Mouse (Mus musculus): ENCODE data around the gene Nufip1. TPM values are rescaled to one million over a fixed set of nuclear protein-coding genes. Genes with fewer than 3 reads are reported as not detected.
"Not testable (repeated sequence)": the region's sequence is repeated elsewhere in the genome, so short reads cannot be mapped to it uniquely, and the experiment has no call there.

Gene Nufip1
- total RNA-seq, 1 experiment, result 13.8 TPM

- Histone ChIP-seq H3K4me1 (ENCODE audit: control insufficient read depth in 2 of 2, insufficient read depth in 2 of 2, low read length in 2 of 2, poor library complexity in 1 of 2) (peaks cover 0 to 5% of the 10 kb centered on the region in 2 experiments; a peak in 1 of 4 replicates), H3K4me3 (ENCODE audit: insufficient read depth in 1 of 2, low read depth in 1 of 2, low read length in 2 of 2, poor library complexity in 1 of 2, severe bottlenecking in 1 of 2) (peak overlapping the region; percentile 72 to 87), H3K36me3 (ENCODE audit: control insufficient read depth, insufficient read depth, low read length, poor library complexity, severe bottlenecking) (no peaks in the 10 kb centered on the region), H3K9ac (ENCODE audit: insufficient read depth, low read depth, low read length, poor library complexity, severe bottlenecking) (peak overlapping the region; percentile 93), H3K27ac (ENCODE audit: insufficient read depth, low read depth, low read length, poor library complexity, severe bottlenecking) (peak overlapping the region; percentile 92), H3K9me3 (ENCODE audit: control insufficient read depth, insufficient read depth, low read depth, low read length) (no peaks in the 10 kb centered on the region)
- in situ Hi-C loops (cut with MboI; ENCODE audit: low sequenced_read_pairs in 2 of 2, unreplicated experiment in 2 of 2), result loop anchor here (10.0 to 25.0 kb wide), 2 partner anchors 310 to 312 kb away; no protein-coding TSS in a partner anchor
- TF ChIP-seq CHD2 (IDR thresholded peaks at IDR 0.05; ENCODE audit: low read depth, low read length) (no peak), HCFC1 (IDR thresholded peaks at IDR 0.05; ENCODE audit: borderline replicate concordance, insufficient read depth, low read length) (0 out of 2 replicates have a peak, but pooled peaks have one; percentile 7), ZNF384 (IDR thresholded peaks at IDR 0.05; ENCODE audit: low read depth, low read length) (no peak), MAFK (IDR thresholded peaks at IDR 0.05; ENCODE audit: insufficient read depth, low read depth, low read length) (peak; percentile 92)
- DNase-seq (ENCODE audit: low read depth, low spot score), result peak; percentile 94
Measured at GRCm38 (mm10) chr14:76152162-76153002, 41.7 kb downstream of the Nufip1 start.

GRCm38 (mm10) chr14:76153003-76153675 is 42.4 kb downstream of the Nufip1 start:
- Histone ChIP-seq H3K4me1 (ENCODE audit: control insufficient read depth in 2 of 2, insufficient read depth in 2 of 2, low read length in 2 of 2, poor library complexity in 1 of 2) (peaks cover 0 to 5% of the 10 kb centered on the region in 2 experiments; a peak in 1 of 4 replicates), H3K9me3 (ENCODE audit: control insufficient read depth, insufficient read depth, low read depth, low read length) (no peaks in the 10 kb centered on the region), H3K36me3 (ENCODE audit: control insufficient read depth, insufficient read depth, low read length, poor library complexity, severe bottlenecking) (no peaks in the 10 kb centered on the region), H3K27ac (ENCODE audit: insufficient read depth, low read depth, low read length, poor library complexity, severe bottlenecking) (peak overlapping the region; percentile 37; the same call in 1 of the 2 replicates), H3K9ac (ENCODE audit: insufficient read depth, low read depth, low read length, poor library complexity, severe bottlenecking) (peak overlapping the region; percentile 66), H3K4me3 (ENCODE audit: insufficient read depth in 1 of 2, low read depth in 1 of 2, low read length in 2 of 2, poor library complexity in 1 of 2, severe bottlenecking in 1 of 2) (peak overlapping the region; percentile 61)
- no peak for DNase-seq (ENCODE audit: low read depth, low spot score)
- in situ Hi-C loops (cut with MboI; ENCODE audit: low sequenced_read_pairs in 2 of 2, unreplicated experiment in 2 of 2), result loop anchor here (10.0 to 25.0 kb wide), 2 partner anchors 309 to 312 kb away; no protein-coding TSS in a partner anchor
- no peak for TF ChIP-seq ZNF384 (IDR thresholded peaks at IDR 0.05; ENCODE audit: low read depth, low read length)
- TF ChIP-seq ZC3H11A (IDR thresholded peaks at IDR 0.05; ENCODE audit: borderline replicate concordance, low read depth, low read length), result no peak
- no peak for TF ChIP-seq HCFC1 (IDR thresholded peaks at IDR 0.05; ENCODE audit: borderline replicate concordance, insufficient read depth, low read length)
- TF ChIP-seq CHD2 (IDR thresholded peaks at IDR 0.05; ENCODE audit: low read depth, low read length), result no peak
- TF ChIP-seq MAFK (IDR thresholded peaks at IDR 0.05; ENCODE audit: insufficient read depth, low read depth, low read length), result no peak

GRCm38 (mm10) chr14:76153828-76154227 is 43.1 kb downstream of the Nufip1 start:
- H3K4me1 ChIP-seq (ENCODE audit: control insufficient read depth in 2 of 2, insufficient read depth in 2 of 2, low read length in 2 of 2, poor library complexity in 1 of 2), result peaks cover 0 to 5% of the 10 kb centered on the region in 2 experiments; a peak in 1 of 4 replicates
- no peaks in the 10 kb centered on the region for H3K36me3 ChIP-seq (ENCODE audit: control insufficient read depth, insufficient read depth, low read length, poor library complexity, severe bottlenecking)
- peak overlapping the region in 1 of 2 experiments; percentile 61; a peak in 2 of 4 replicates for H3K4me3 ChIP-seq (ENCODE audit: insufficient read depth in 1 of 2, low read depth in 1 of 2, low read length in 2 of 2, poor library complexity in 1 of 2, severe bottlenecking in 1 of 2)
- in situ Hi-C loops (cut with MboI; ENCODE audit: low sequenced_read_pairs in 2 of 2, unreplicated experiment in 2 of 2), result loop anchor here (10.0 to 25.0 kb wide), 2 partner anchors 308 to 311 kb away; no protein-coding TSS in a partner anchor
- no peak for DNase-seq (ENCODE audit: low read depth, low spot score)
- H3K9ac ChIP-seq (ENCODE audit: insufficient read depth, low read depth, low read length, poor library complexity, severe bottlenecking), result no peak overlapping the region
- H3K27ac ChIP-seq (ENCODE audit: insufficient read depth, low read depth, low read length, poor library complexity, severe bottlenecking), result no peak overlapping the region
- TF ChIP-seq ZC3H11A (IDR thresholded peaks at IDR 0.05; ENCODE audit: borderline replicate concordance, low read depth, low read length) (no peak), MAFK (IDR thresholded peaks at IDR 0.05; ENCODE audit: insufficient read depth, low read depth, low read length) (no peak), ZNF384 (IDR thresholded peaks at IDR 0.05; ENCODE audit: low read depth, low read length) (no peak), HCFC1 (IDR thresholded peaks at IDR 0.05; ENCODE audit: borderline replicate concordance, insufficient read depth, low read length) (no peak), CHD2 (IDR thresholded peaks at IDR 0.05; ENCODE audit: low read depth, low read length) (no peak)
- no peaks in the 10 kb centered on the region for H3K9me3 ChIP-seq (ENCODE audit: control insufficient read depth, insufficient read depth, low read depth, low read length)

- no peaks in the 10 kb centered on the region for H3K9me3 ChIP-seq (ENCODE audit: control insufficient read depth, insufficient read depth, low read depth, low read length)
- no peak for DNase-seq (ENCODE audit: low read depth, low spot score)
- H3K9ac ChIP-seq (ENCODE audit: insufficient read depth, low read depth, low read length, poor library complexity, severe bottlenecking), result no peak overlapping the region
- H3K4me3 ChIP-seq (ENCODE audit: insufficient read depth in 1 of 2, low read depth in 1 of 2, low read length in 2 of 2, poor library complexity in 1 of 2, severe bottlenecking in 1 of 2), result no peak overlapping the region
- TF ChIP-seq CHD2 (IDR thresholded peaks at IDR 0.05; ENCODE audit: low read depth, low read length), result no peak
- TF ChIP-seq HCFC1 (IDR thresholded peaks at IDR 0.05; ENCODE audit: borderline replicate concordance, insufficient read depth, low read length), result no peak
- TF ChIP-seq ZNF384 (IDR thresholded peaks at IDR 0.05; ENCODE audit: low read depth, low read length), result no peak
- no peak for TF ChIP-seq MAFK (IDR thresholded peaks at IDR 0.05; ENCODE audit: insufficient read depth, low read depth, low read length)
- no peak for TF ChIP-seq ZC3H11A (IDR thresholded peaks at IDR 0.05; ENCODE audit: borderline replicate concordance, low read depth, low read length)
- in situ Hi-C loops (cut with MboI; ENCODE audit: low sequenced_read_pairs in 2 of 2, unreplicated experiment in 2 of 2), result loop anchor here (10.0 to 25.0 kb wide), 2 partner anchors 304 to 307 kb away; no protein-coding TSS in a partner anchor
- H3K4me1 ChIP-seq (ENCODE audit: control insufficient read depth in 2 of 2, insufficient read depth in 2 of 2, low read length in 2 of 2, poor library complexity in 1 of 2), result no peaks in the 10 kb centered on the region
- no peaks in the 10 kb centered on the region for H3K36me3 ChIP-seq (ENCODE audit: control insufficient read depth, insufficient read depth, low read length, poor library complexity, severe bottlenecking)
- H3K27ac ChIP-seq (ENCODE audit: insufficient read depth, low read depth, low read length, poor library complexity, severe bottlenecking), result no peak overlapping the region
Measured at GRCm38 (mm10) chr14:76158192-76158785, 47.6 kb downstream of the Nufip1 start.

GRCm38 (mm10) chr14:76160580-76160979 is 49.9 kb downstream of the Nufip1 start:
- not testable (repeated sequence) for DNase-seq (ENCODE audit: low read depth, low spot score); H3K4me3 ChIP-seq (ENCODE audit: insufficient read depth in 1 of 2, low read depth in 1 of 2, low read length in 2 of 2, poor library complexity in 1 of 2, severe bottlenecking in 1 of 2); H3K36me3 ChIP-seq (ENCODE audit: control insufficient read depth, insufficient read depth, low read length, poor library complexity, severe bottlenecking); H3K9me3 ChIP-seq (ENCODE audit: control insufficient read depth, insufficient read depth, low read depth, low read length); H3K9ac ChIP-seq (ENCODE audit: insufficient read depth, low read depth, low read length, poor library complexity, severe bottlenecking); H3K4me1 ChIP-seq (ENCODE audit: control insufficient read depth in 2 of 2, insufficient read depth in 2 of 2, low read length in 2 of 2, poor library complexity in 1 of 2); H3K27ac ChIP-seq (ENCODE audit: insufficient read depth, low read depth, low read length, poor library complexity, severe bottlenecking)
- in situ Hi-C loops (cut with MboI; ENCODE audit: low sequenced_read_pairs in 2 of 2, unreplicated experiment in 2 of 2), result loop anchor here in 1 of 2 experiments (25.0 kb wide), 1 partner anchor 302 kb away; no protein-coding TSS in a partner anchor
